Mouse (Mus musculus): Measurements from ENCODE around the gene Gjd3. TPM values are rescaled to one million over a fixed set of nuclear protein-coding genes. Genes with fewer than 3 reads are reported as not detected.

The Gjd3 gene
- polyA plus RNA-seq, 1 experiment from 2014 or later: 0.22 TPM

GRCm38 (mm10) chr11:98962421-98963095 is 20.3 kb downstream of the Gjd3 start:
- H3K4me2 ChIP-seq (ENCODE audit: low read length): peak overlapping the region; percentile 100
- H3K27ac ChIP-seq (ENCODE audit: low read depth): peak overlapping the region; percentile 94
- 13% methylated on average over 12 of the region's 12 CpGs for WGBS
- DNase-seq (ENCODE audit: low spot score) (peak; percentile 55), ATAC-seq (replicated peaks; ENCODE audit: low FRiP score, low TSS enrichment, low read depth) (no peak)
- H3K27me3 ChIP-seq (replicated peaks; ENCODE audit: control insufficient read depth, insufficient read depth, low read length): no peaks in the 10 kb centered on the region
- no peaks in the 10 kb centered on the region for H3K9me3 ChIP-seq (ENCODE audit: control insufficient read depth, low read length)
- peaks cover 72% of the 10 kb centered on the region for H3K4me1 ChIP-seq (replicated peaks; ENCODE audit: control insufficient read depth, insufficient read depth, low read length)
- H3K4me3 ChIP-seq (ENCODE audit: low read depth, low read length): peak overlapping the region; percentile 69
- peaks cover 14% of the 10 kb centered on the region for H3K36me3 ChIP-seq (ENCODE audit: control insufficient read depth, insufficient read depth, low read length)
- H3K9ac ChIP-seq (ENCODE audit: low read length): peak overlapping the region; percentile 58

DNA sequence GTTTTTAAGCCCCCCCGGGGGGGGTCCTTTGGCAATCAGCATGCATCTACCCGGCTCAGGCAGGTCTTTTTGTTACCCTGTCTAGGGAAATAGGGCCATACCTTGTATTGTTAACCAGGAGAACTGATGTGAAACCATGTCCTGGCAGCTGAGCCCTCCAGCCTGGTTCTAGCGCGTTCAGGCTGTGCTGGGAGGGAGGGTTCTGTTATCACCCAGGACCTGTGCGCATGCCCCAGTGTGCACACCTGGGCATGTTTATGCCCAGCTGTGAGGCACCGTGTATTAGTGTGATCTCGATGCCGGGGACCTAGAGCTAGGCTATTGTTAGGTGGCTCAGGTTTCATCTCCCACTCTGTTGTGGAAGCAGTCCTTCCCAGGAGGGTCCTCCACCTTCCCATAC is 21.1 kb downstream of the Gjd3 start:
- peak overlapping the region; percentile 100 for H3K4me2 ChIP-seq (ENCODE audit: low read length)

GRCm38 (mm10) chr11:98961051-98961592 is 21.7 kb downstream of the Gjd3 start:
- no peaks in the 10 kb centered on the region for H3K9me3 ChIP-seq (ENCODE audit: control insufficient read depth, low read length)
- H3K27ac ChIP-seq (ENCODE audit: low read depth): peak overlapping the region; percentile 88
- H3K9ac ChIP-seq (ENCODE audit: low read length): peak overlapping the region; percentile 58
- ATAC-seq (replicated peaks; ENCODE audit: low FRiP score, low TSS enrichment, low read depth) (no peak), DNase-seq (ENCODE audit: low spot score) (peak; percentile 73)
- H3K27me3 ChIP-seq (replicated peaks; ENCODE audit: control insufficient read depth, insufficient read depth, low read length): no peaks in the 10 kb centered on the region
- H3K4me2 ChIP-seq (ENCODE audit: low read length): peak overlapping the region; percentile 100
- 3% methylated on average over 18 of the region's 18 CpGs for WGBS
- peaks cover 59% of the 10 kb centered on the region for H3K4me1 ChIP-seq (replicated peaks; ENCODE audit: control insufficient read depth, insufficient read depth, low read length)
- peaks cover 6% of the 10 kb centered on the region for H3K36me3 ChIP-seq (ENCODE audit: control insufficient read depth, insufficient read depth, low read length)
- H3K4me3 ChIP-seq (ENCODE audit: low read depth, low read length): peak overlapping the region; percentile 69

More for the DNA sequence above, 21.1 kb downstream of the Gjd3 start:
- peaks cover 9% of the 10 kb centered on the region for H3K36me3 ChIP-seq (ENCODE audit: control insufficient read depth, insufficient read depth, low read length)
- peak; percentile 56 for DNase-seq (ENCODE audit: low spot score)
- H3K27ac ChIP-seq (ENCODE audit: low read depth): peak overlapping the region; percentile 88
- peak overlapping the region; percentile 58 for H3K9ac ChIP-seq (ENCODE audit: low read length)
- H3K27me3 ChIP-seq (replicated peaks; ENCODE audit: control insufficient read depth, insufficient read depth, low read length): no peaks in the 10 kb centered on the region
- 13% methylated on average over 8 of the region's 8 CpGs for WGBS
- peak overlapping the region; percentile 69 for H3K4me3 ChIP-seq (ENCODE audit: low read depth, low read length)
- no peaks in the 10 kb centered on the region for H3K9me3 ChIP-seq (ENCODE audit: control insufficient read depth, low read length)
- peaks cover 65% of the 10 kb centered on the region for H3K4me1 ChIP-seq (replicated peaks; ENCODE audit: control insufficient read depth, insufficient read depth, low read length)
- ATAC-seq (replicated peaks; ENCODE audit: low FRiP score, low TSS enrichment, low read depth): no peak

DNA sequence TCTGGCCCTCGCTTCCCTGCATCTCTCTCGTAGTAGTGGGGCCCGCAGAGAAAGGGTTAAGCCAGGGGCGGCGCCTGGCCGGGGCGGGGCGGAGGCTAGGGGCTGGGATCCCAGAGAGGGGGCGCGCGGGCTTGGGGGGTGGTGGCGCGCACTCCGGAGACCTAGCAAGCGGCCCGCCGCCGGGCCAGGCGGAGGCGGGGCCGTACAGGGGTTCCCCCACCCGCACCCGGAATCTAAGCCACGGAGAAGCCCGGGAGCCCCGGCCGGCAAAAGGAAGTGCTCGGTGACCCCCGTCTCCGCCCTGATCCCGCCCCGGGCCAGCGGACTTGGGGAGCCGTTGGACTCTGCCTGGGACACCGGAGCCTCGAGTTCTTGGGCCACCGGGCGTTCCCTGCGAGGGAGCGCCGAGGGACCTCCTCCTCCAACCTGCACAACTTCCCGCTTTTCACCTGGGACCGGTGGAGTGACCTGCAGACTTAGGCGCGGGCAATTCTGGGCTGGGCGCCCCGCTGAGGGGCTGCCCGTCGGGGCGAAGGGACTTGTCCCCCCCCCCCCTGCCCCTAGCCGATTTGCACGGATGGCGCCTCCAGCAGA is 22.4 kb downstream of the Gjd3 start:
- H3K27ac ChIP-seq (ENCODE audit: low read depth): peak overlapping the region; percentile 88
- H3K4me3 ChIP-seq (ENCODE audit: low read depth, low read length): peak overlapping the region; percentile 69
- peak overlapping the region; percentile 58 for H3K9ac ChIP-seq (ENCODE audit: low read length)
- ATAC-seq (replicated peaks; ENCODE audit: low FRiP score, low TSS enrichment, low read depth): peak; percentile 22; the same call in 1 of the 2 replicates
- peak; percentile 91 for DNase-seq (ENCODE audit: low spot score)
- 1% methylated on average over 47 of the region's 53 CpGs for WGBS
- peaks cover 6% of the 10 kb centered on the region for H3K36me3 ChIP-seq (ENCODE audit: control insufficient read depth, insufficient read depth, low read length)
- no peaks in the 10 kb centered on the region for H3K27me3 ChIP-seq (replicated peaks; ENCODE audit: control insufficient read depth, insufficient read depth, low read length)
- peak overlapping the region; percentile 100 for H3K4me2 ChIP-seq (ENCODE audit: low read length)
- H3K9me3 ChIP-seq (ENCODE audit: control insufficient read depth, low read length): no peaks in the 10 kb centered on the region
- peaks cover 57% of the 10 kb centered on the region for H3K4me1 ChIP-seq (replicated peaks; ENCODE audit: control insufficient read depth, insufficient read depth, low read length)

- peak; percentile 18 for ATAC-seq (replicated peaks; ENCODE audit: low FRiP score, low TSS enrichment, low read depth)
- WGBS: under 1% methylated on average over 42 of the region's 43 CpGs
- Histone ChIP-seq H3K27me3 (replicated peaks; ENCODE audit: control insufficient read depth, insufficient read depth, low read length) (no peaks in the 10 kb centered on the region), H3K9me3 (ENCODE audit: control insufficient read depth, low read length) (no peaks in the 10 kb centered on the region), H3K36me3 (ENCODE audit: control insufficient read depth, insufficient read depth, low read length) (peaks cover 6% of the 10 kb centered on the region), H3K9ac (ENCODE audit: low read length) (peak overlapping the region; percentile 58), H3K4me2 (ENCODE audit: low read length) (peak overlapping the region; percentile 100), H3K4me1 (replicated peaks; ENCODE audit: control insufficient read depth, insufficient read depth, low read length) (peaks cover 57% of the 10 kb centered on the region), H3K4me3 (ENCODE audit: low read depth, low read length) (peak overlapping the region; percentile 69), H3K27ac (ENCODE audit: low read depth) (peak overlapping the region; percentile 88)
- peak; percentile 83 for DNase-seq (ENCODE audit: low spot score)
Observed at GRCm38 (mm10) chr11:98959437-98960312, 23.1 kb downstream of the Gjd3 start.

GRCm38 (mm10) chr11:98956340-98956739 is 26.5 kb downstream of the Gjd3 start:
- 60% methylated on average over 10 of the region's 10 CpGs for WGBS
- H3K4me3 ChIP-seq (ENCODE audit: low read depth, low read length): no peak overlapping the region
- no peak overlapping the region for H3K27ac ChIP-seq (ENCODE audit: low read depth)
- H3K4me1 ChIP-seq (replicated peaks; ENCODE audit: control insufficient read depth, insufficient read depth, low read length): peaks cover 49% of the 10 kb centered on the region
- H3K27me3 ChIP-seq (replicated peaks; ENCODE audit: control insufficient read depth, insufficient read depth, low read length): no peaks in the 10 kb centered on the region
- no peak for ATAC-seq (replicated peaks; ENCODE audit: low FRiP score, low TSS enrichment, low read depth)
- DNase-seq (ENCODE audit: low spot score): no peak
- peaks cover 17% of the 10 kb centered on the region for H3K36me3 ChIP-seq (ENCODE audit: control insufficient read depth, insufficient read depth, low read length)
- no peak overlapping the region for H3K9ac ChIP-seq (ENCODE audit: low read length)
- no peak overlapping the region for H3K4me2 ChIP-seq (ENCODE audit: low read length)
- no peaks in the 10 kb centered on the region for H3K9me3 ChIP-seq (ENCODE audit: control insufficient read depth, low read length)

- WGBS: 38% methylated on average over 5 of the region's 7 CpGs
- Histone ChIP-seq H3K9ac (ENCODE audit: low read length) (no peak overlapping the region), H3K4me1 (replicated peaks; ENCODE audit: control insufficient read depth, insufficient read depth, low read length) (peaks cover 50% of the 10 kb centered on the region), H3K4me2 (ENCODE audit: low read length) (no peak overlapping the region), H3K9me3 (ENCODE audit: control insufficient read depth, low read length) (no peaks in the 10 kb centered on the region), H3K27me3 (replicated peaks; ENCODE audit: control insufficient read depth, insufficient read depth, low read length) (no peaks in the 10 kb centered on the region), H3K4me3 (ENCODE audit: low read depth, low read length) (no peak overlapping the region), H3K27ac (ENCODE audit: low read depth) (peak overlapping the region; percentile 83; the same call in 1 of the 2 replicates), H3K36me3 (ENCODE audit: control insufficient read depth, insufficient read depth, low read length) (peaks cover 19% of the 10 kb centered on the region)
- DNase-seq (ENCODE audit: low spot score) (no peak), ATAC-seq (replicated peaks; ENCODE audit: low FRiP score, low TSS enrichment, low read depth) (no peak)
Observed at GRCm38 (mm10) chr11:98955707-98956235, 27.0 kb downstream of the Gjd3 start.

Data from intestine, embryonic 14.5 days (tissue).